Mouse (Mus musculus) right cerebral cortex, adult 2 months (tissue): ENCODE results near the gene Cyb5d1.

Experiments used
- DNase-seq, 2 experiments: peaks; one replicate each; pipeline ENCODE4 v3.0.0; 2021 to 2022; ENCODE audit warnings: low spot score in 2 of 2

Cyb5d1 gene

DNA sequence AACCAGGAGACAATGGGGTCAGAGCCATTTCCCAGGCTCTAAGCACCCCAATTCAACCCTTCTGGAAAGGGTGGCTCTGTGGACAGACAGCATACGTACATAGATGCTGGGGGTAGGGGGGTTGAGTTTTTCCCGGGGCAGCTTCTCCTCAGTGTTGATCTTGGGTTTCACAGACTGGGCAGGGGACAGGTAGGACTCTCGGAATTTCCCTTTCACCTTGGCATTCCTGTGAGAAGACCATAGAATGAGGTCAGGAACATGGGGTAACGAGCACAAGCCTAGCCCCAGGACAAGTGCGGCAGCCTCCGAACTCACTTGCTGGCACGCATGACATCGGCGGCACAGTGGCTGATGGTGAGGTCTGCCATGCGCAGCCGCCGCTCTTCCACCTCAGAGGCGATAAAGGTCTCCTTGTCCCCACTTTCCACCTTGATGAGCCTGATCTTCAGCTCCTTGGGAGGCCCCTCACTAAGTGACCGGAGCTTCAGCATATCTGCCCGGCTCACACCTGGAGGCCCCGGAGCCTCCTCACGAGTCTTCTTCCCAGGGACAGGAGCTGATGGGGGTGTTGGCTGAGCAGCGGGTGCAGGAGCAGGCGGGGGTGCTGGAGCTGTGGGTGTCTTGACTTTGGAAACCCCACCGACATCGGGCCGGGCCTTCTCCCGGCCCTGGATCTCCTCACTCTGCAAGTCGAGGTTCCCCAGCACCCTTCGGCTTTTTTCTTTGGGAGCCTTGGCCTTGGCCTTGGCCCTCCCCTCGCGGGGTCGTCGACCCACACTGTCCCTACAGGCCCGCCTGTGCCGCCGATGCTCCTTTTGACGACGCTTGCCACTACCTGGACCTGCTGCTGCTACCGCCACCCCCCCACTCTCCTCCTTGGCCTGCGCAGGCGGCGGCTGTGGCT lies 8.5 kb upstream of the Cyb5d1 start:
- no peak for DNase-seq

DNA sequence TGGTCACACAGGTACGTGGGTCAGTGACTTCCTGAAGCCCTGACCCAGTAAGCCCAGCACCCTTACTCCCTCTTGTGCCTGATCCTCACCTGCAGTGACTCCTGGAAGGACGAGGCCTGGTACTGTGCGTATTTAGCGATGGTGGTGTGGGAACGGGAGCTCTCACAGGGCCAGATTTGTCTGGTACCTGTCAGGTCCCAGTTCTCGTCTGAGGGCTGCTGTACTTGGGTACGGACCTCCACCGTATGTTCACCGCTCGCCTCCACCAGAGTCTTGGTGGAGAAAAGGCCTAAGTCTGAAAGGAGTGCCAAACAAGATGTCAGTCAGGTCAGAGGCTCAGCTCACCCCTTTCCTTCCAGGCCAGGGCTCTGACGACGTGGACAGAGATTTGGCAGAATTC lies 6.6 kb upstream of the Cyb5d1 start:
- no peak for DNase-seq

DNA sequence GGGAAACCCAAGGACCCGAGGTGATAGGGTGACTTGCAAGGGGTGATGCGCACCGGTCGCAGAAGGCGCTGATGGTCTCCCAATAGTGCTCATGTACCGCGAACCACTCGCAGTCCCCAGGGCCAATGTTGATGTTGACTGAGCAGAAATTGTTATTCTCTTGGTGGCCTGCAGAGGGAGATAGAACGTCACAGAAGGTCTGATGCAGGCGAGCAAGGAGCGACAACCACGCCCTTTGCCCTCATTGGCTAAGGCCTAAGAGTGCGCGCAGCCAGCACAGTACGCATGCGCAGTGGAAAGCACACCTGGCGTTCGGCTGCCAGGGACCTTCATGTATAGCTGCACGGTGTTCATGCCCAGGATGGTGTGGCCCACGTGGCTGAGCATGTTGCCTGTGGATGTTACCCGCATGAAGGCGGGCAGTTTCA lies 5.8 kb upstream of the Cyb5d1 start:
- DNase-seq: peak; percentile 89 to 91

GRCm38 (mm10) chr11:69400083-69400850 lies 4.8 kb upstream of the Cyb5d1 start:
- no peak for DNase-seq

DNA sequence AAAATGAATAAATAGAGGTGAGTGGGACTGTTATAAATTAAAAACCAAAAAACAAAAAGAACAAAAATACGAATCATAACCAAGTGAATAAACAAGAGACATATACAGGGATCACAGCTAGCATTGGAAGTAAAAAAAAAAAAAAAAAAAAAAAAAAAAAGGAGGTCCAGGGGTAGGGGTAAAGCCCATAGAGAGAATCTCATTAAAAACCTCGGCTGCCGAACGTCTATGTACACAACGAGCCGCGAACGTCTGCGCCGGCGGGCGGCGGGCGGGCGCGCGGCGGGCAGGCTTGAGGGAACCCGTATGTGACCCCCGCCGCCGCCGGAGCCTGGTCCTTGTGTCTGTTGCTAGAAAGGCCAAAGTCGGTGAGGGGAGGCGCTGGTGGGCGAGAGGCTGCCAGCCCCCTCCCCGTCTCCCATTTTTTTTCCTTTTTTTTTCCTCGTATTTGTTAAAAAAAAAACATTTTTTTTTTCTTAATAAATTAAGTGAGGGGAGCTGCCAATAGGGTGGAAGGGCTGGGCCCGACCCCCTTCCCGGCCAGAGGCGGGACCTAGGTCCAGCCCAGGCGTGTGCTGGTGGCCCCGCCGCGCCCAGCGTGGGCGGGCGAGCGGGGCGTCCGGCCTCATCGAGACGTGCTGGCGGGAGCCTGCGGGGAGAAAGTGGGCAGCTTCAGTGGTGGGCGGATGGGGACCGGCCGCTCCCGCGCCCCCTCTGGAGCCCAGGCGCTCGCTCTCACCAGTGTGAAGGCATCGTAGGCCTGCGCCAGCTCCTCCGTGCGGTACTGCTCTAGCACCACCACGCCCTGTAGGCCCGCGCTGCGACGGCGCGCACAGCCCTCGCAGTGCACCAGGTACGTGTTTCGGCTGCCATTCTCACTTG lies 4.0 kb upstream of the Cyb5d1 start:
- peak in 1 of 2 experiments; percentile 25 for DNase-seq

- no peak for DNase-seq
Observed at GRCm38 (mm10) chr11:69398486-69399200, 3.2 kb upstream of the Cyb5d1 start.

GRCm38 (mm10) chr11:69398059-69398458 lies 2.6 kb upstream of the Cyb5d1 start, which contains the start of gene Tmem88:
TSS of gene Tmem88 (minus strand) at chr11:69398234.
- peak in 1 of 2 experiments; percentile 34 for DNase-seq

GRCm38 (mm10) chr11:69397581-69398057 lies 2.2 kb upstream of the Cyb5d1 start:
- DNase-seq: peak in 1 of 2 experiments; percentile 33

GRCm38 (mm10) chr11:69396772-69397171 lies 1.3 kb upstream of the Cyb5d1 start:
- no peak for DNase-seq

GRCm38 (mm10) chr11:69395634-69396373 lies 373 bp upstream of the Cyb5d1 start:
- DNase-seq: peak; percentile 94 to 97

DNA sequence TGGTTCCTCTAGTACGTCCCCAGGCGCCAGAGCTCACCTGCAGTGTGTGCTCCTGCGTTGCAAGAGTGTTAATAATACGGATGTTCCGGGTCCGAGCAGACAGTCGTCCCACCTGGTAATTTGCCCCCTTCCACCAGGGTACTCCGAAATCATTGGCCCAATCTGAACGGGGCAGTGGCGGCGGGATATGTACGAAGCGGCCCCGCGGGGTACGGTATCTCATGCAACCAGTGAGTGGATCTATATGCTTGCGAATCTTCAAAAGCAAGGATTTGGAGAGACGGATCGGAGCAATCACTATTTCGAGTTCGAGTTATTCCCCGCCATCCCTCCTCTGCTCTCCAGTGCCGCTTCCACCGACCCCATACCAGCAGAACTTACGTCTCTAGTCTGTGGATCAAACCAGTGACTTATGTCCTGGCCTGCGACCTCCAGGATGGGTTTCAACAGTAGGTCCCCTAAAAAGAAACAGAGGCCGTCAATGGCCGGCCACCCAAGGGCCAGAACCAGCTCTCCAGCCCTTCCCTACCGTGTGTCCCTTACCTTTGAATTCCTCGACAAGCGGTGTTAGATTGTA lies 752 bp downstream of the Cyb5d1 start:
- peak in 1 of 2 experiments; percentile 27 for DNase-seq

DNA sequence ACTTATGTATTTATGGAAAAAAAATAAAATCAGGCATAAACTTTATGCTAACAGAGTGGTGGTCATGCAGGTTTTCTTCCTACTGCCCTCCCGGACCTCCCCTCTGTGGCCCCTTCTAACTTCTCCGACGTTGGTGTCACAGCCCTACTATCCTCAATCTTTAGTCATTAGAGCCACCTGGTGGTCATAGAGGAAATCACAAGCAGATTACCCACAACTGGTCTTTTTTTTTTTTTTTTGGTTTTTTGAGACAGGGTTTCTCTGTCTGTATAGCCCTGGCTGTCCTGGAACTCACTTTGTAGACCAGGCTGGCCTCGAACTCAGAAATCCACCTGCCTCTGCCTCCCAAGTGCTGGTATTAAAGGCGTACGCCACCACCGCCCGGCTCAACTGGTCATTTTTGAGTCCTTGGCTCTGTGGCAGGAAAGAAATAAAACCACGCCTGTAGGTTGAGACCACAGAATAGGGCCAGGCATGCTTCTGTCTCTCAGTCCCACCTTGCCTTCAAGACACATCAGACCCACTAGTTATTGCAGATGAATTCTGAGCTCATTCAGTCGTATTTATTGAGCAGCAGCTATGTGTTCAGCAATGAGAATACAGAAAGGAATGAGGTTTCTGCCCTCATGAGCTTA lies 4.9 kb downstream of the Cyb5d1 start:
- DNase-seq: peak; percentile 78 to 79

DNA sequence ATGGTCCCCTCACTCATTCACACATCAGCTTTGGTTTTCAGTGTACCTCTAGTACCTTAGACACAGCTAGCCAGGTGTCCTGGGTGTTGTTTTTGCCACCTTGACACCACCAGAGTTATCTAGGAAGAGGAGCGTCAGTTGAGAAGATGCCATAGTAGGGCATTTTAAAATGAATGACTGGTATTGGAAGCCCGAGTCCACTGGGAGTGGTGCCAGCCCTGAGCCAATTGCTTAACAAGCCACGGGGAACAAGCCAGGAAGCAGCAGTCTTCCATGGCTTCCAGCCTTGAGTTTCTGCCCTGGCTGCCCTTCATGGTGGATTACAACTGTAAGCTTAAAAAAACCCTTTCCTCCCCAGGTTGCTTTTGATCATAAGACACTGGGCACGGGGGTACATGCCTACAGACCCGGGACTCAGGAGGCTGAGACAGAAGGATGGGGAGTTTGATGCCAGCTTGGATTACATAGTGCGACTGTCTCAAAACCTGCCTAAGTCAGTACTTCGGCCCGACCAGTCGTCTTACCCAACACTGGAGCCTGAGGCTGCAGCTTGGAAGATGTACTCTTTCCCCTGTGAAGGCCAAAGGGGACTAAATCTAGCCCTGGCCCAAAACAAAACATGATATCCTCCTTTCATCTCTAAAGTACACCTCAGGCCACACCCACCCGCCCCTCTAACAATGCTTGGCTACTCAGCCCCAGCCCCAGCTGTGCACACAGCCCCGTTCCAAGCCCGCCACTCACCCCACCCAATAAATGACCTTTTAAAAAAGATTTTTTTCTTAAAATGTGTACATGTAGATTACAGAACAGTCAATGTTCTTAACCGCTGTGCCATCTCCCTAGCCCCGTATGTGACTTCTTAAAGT lies 5.7 kb downstream of the Cyb5d1 start:
- DNase-seq: peak in 1 of 2 experiments; percentile 53

GRCm38 (mm10) chr11:69388680-69389079 lies 6.8 kb downstream of the Cyb5d1 start:
- DNase-seq: no peak

- DNase-seq: no peak
Observed at GRCm38 (mm10) chr11:69386758-69387157, 8.7 kb downstream of the Cyb5d1 start.

GRCm38 (mm10) chr11:69384979-69385378 lies 10.5 kb downstream of the Cyb5d1 start:
- DNase-seq: no peak

DNA sequence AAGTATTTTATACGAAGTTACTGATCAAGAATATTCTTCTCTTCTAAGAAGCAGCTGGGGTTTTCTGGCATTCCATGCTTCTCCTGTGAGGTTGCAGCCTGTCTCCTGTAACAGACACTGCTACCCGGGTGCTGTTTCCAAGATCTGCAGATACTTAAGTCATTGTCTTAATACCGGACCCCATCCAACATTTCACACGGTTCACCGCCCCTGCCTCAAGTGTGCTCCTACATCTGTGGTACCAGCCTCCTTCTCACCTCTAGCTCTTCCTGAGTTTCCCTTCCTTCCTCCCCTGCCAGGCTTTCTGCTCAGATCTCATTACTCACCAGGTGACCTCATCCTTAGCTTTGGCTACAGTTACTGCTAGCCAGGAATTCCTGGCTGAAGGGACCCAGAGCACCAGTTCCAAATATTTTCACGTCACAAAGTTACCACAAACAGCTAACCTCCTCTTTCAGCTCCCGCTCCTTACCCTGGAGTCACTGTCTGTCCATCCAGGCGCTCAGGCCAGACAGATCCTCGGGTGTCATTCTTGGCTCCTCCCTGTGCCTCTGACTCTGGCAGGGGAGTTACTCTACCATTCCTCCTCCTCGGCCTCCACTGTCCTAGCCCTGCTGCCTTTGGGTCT lies 12.8 kb downstream of the Cyb5d1 start:
- no peak for DNase-seq

- no peak for DNase-seq
Observed at GRCm38 (mm10) chr11:69381356-69381755, 14.1 kb downstream of the Cyb5d1 start.
